Mouse (Mus musculus): Measurements from ENCODE around the gene Gm11555. TPM values are rescaled to one million over a fixed set of nuclear protein-coding genes. Genes with fewer than 3 reads are reported as not detected.
"Not testable (repeated sequence)": the region's sequence is repeated elsewhere in the genome, so short reads cannot be mapped to it uniquely, and the experiment has no call there.

Gm11555 gene
- polyA plus RNA-seq, 1 experiment: not detected

DNA sequence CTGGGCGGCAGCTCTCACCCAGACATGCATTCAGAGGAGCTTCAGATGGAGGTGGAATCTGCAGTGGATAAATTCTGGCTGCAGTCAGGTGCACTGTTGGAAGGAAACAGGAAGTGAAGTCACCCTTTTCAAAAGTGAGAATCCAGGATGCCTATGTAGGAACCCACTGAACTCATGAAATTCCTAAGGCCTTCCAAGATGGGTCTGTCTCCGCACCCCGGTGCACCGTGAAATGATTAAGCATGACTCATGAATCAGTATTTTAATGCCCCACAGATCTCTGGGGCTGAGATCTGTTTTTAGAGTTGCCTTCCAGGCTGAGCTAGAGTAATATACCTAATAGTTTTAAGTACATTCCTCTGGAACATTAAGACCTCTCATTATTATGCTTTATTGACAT is 9.2 kb upstream of the Gm11555 start:
- Histone ChIP-seq H3K36me3 (ENCODE audit: control insufficient read depth, insufficient read depth, low read length, poor library complexity, severe bottlenecking) (no peaks in the 10 kb centered on the region), H3K4me3 (ENCODE audit: low read depth, low read length) (no peak overlapping the region), H3K9me3 (replicated peaks; ENCODE audit: control insufficient read depth, insufficient read depth, low read length, poor library complexity, severe bottlenecking) (no peaks in the 10 kb centered on the region), H3K27ac (ENCODE audit: insufficient read depth, low read length) (no peak overlapping the region), H3K27me3 (ENCODE audit: control insufficient read depth, insufficient read depth, low read length, poor library complexity, severe bottlenecking) (no peaks in the 10 kb centered on the region), H3K4me1 (ENCODE audit: control insufficient read depth, insufficient read depth, low read length) (peaks cover 2% of the 10 kb centered on the region), H3K9ac (ENCODE audit: low read depth, poor library complexity, severe bottlenecking) (no peak overlapping the region)
- TF ChIP-seq POLR2A (IDR thresholded peaks at IDR 0.05; ENCODE audit: insufficient read depth, low read length) (no peak), CTCF (IDR thresholded peaks at IDR 0.05; ENCODE audit: low read depth, low read length) (no peak), EP300 (IDR thresholded peaks at IDR 0.05; ENCODE audit: insufficient read depth, low read depth, low read length) (no peak)

DNA sequence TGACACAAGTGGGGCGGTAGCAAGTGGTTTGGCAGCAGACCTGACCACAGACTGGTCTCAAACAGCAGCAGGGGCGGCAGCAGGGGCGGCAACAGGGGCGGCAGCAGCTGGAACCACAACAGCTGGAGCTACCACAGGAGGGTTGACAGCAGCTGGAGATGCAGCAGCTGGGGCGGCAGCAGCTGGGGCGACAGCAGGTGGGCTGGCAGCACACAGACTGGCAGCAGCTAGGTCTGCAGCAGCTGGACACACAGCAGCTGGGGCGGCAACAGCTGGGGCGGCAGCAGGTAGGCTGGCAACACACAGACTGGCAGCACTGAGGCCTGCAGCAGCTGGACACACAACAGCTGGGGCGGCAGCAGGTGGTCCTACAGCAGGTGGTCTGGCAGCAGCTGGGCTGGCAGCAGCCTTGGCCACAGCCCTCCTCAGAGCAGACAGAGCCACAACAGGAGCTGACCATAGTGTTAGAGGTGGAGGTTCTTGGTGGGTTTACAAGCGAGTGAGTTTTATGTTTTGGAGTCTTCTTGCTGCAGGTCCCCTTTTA is 8.5 kb upstream of the Gm11555 start, which contains the start of gene Gm11563:
Gene Gm11563 (minus strand): TSS at position 494 of the 544 bp plus-strand sequence.
- not testable (repeated sequence) for H3K27ac ChIP-seq (ENCODE audit: insufficient read depth, low read length); H3K36me3 ChIP-seq (ENCODE audit: control insufficient read depth, insufficient read depth, low read length, poor library complexity, severe bottlenecking); H3K9me3 ChIP-seq (replicated peaks; ENCODE audit: control insufficient read depth, insufficient read depth, low read length, poor library complexity, severe bottlenecking)

DNA sequence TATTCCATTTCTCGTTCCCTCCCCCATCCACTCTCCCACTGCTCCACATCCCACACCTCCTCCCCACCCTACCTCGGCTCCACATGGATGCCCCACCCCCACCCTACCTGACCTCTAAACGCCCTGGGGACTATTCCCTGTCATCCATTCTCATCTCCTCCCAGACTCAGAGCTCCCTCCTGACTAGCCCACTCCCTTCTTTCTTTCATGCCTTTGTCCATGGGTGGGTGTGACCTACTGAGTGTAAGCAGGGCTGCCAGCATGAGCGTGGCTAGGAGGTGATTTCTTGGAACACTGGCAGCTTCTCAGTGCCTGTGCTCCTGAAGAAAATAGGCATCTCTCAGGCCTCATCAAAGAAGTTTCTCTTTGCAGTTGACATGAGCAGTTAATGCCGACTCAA is 7.0 kb upstream of the Gm11555 start:
- no peak for TF ChIP-seq CTCF (IDR thresholded peaks at IDR 0.05; ENCODE audit: low read depth, low read length)
- no peak for TF ChIP-seq POLR2A (IDR thresholded peaks at IDR 0.05; ENCODE audit: insufficient read depth, low read length)
- no peak for TF ChIP-seq EP300 (IDR thresholded peaks at IDR 0.05; ENCODE audit: insufficient read depth, low read depth, low read length)
- no peaks in the 10 kb centered on the region for H3K27me3 ChIP-seq (ENCODE audit: control insufficient read depth, insufficient read depth, low read length, poor library complexity, severe bottlenecking)
- H3K36me3 ChIP-seq (ENCODE audit: control insufficient read depth, insufficient read depth, low read length, poor library complexity, severe bottlenecking): no peaks in the 10 kb centered on the region
- no peaks in the 10 kb centered on the region for H3K9me3 ChIP-seq (replicated peaks; ENCODE audit: control insufficient read depth, insufficient read depth, low read length, poor library complexity, severe bottlenecking)
- H3K27ac ChIP-seq (ENCODE audit: insufficient read depth, low read length): no peak overlapping the region
- H3K4me1 ChIP-seq (ENCODE audit: control insufficient read depth, insufficient read depth, low read length): peaks cover 2% of the 10 kb centered on the region
- no peak overlapping the region for H3K4me3 ChIP-seq (ENCODE audit: low read depth, low read length)
- no peak overlapping the region for H3K9ac ChIP-seq (ENCODE audit: low read depth, poor library complexity, severe bottlenecking)

More for the DNA sequence above, 8.5 kb upstream of the Gm11555 start, which contains the start of gene Gm11563:
- H3K27me3 ChIP-seq (ENCODE audit: control insufficient read depth, insufficient read depth, low read length, poor library complexity, severe bottlenecking); H3K4me3 ChIP-seq (ENCODE audit: low read depth, low read length); H3K4me1 ChIP-seq (ENCODE audit: control insufficient read depth, insufficient read depth, low read length); H3K9ac ChIP-seq (ENCODE audit: low read depth, poor library complexity, severe bottlenecking): not testable (repeated sequence)

DNA sequence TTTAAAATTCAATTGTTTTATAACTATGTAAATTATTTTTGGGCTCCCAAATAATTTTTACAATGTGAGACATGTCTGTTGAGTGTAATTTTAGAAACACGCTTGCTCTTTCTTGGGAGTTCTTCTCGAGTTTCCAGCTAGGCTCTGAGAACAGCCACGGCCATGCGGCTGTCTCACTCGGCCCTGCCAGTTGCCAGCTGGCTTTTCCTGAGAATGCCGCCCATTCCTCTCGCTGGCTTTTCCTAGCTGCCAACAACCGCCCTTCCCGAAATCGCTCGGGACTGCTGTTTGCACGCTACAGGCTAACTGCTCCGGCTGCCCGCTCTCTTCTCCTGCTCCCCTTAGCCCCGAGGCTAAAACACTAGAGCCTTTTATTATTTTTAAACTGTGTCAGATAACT is 3.6 kb downstream of the Gm11555 start:
- H3K4me3 ChIP-seq (ENCODE audit: low read depth, low read length): no peak overlapping the region
- H3K9me3 ChIP-seq (replicated peaks; ENCODE audit: control insufficient read depth, insufficient read depth, low read length, poor library complexity, severe bottlenecking): peaks cover 3% of the 10 kb centered on the region; the same call in 1 of the 2 replicates
- TF ChIP-seq EP300 (IDR thresholded peaks at IDR 0.05; ENCODE audit: insufficient read depth, low read depth, low read length) (no peak), POLR2A (IDR thresholded peaks at IDR 0.05; ENCODE audit: insufficient read depth, low read length) (no peak), CTCF (IDR thresholded peaks at IDR 0.05; ENCODE audit: low read depth, low read length) (no peak)
- H3K4me1 ChIP-seq (ENCODE audit: control insufficient read depth, insufficient read depth, low read length): no peaks in the 10 kb centered on the region
- H3K27ac ChIP-seq (ENCODE audit: insufficient read depth, low read length): no peak overlapping the region
- no peaks in the 10 kb centered on the region for H3K27me3 ChIP-seq (ENCODE audit: control insufficient read depth, insufficient read depth, low read length, poor library complexity, severe bottlenecking)
- no peaks in the 10 kb centered on the region for H3K36me3 ChIP-seq (ENCODE audit: control insufficient read depth, insufficient read depth, low read length, poor library complexity, severe bottlenecking)
- H3K9ac ChIP-seq (ENCODE audit: low read depth, poor library complexity, severe bottlenecking): no peak overlapping the region

DNA sequence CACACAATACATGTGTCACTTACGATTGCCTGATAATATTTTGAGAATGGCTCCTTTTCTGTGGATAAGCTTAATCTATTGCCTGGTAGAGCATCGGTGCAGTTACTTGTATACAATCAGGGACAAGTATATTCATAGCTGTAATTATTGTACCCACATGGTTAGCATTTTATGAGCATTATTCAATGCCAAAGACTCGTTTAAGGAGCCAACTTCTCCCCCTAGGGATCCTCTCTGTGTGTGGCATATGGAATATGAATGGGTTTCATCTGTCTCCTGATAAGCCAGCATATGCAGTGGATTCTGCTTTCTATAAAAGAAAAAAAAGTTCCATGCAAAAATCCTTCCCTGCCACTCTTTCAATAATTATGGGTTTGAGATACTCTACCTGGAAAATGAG is 5.7 kb downstream of the Gm11555 start:
- Histone ChIP-seq H3K9me3 (replicated peaks; ENCODE audit: control insufficient read depth, insufficient read depth, low read length, poor library complexity, severe bottlenecking) (no peaks in the 10 kb centered on the region), H3K4me3 (ENCODE audit: low read depth, low read length) (no peak overlapping the region), H3K27me3 (ENCODE audit: control insufficient read depth, insufficient read depth, low read length, poor library complexity, severe bottlenecking) (no peaks in the 10 kb centered on the region), H3K9ac (ENCODE audit: low read depth, poor library complexity, severe bottlenecking) (no peak overlapping the region), H3K27ac (ENCODE audit: insufficient read depth, low read length) (no peak overlapping the region), H3K4me1 (ENCODE audit: control insufficient read depth, insufficient read depth, low read length) (no peaks in the 10 kb centered on the region), H3K36me3 (ENCODE audit: control insufficient read depth, insufficient read depth, low read length, poor library complexity, severe bottlenecking) (no peaks in the 10 kb centered on the region)
- TF ChIP-seq CTCF (IDR thresholded peaks at IDR 0.05; ENCODE audit: low read depth, low read length): no peak
- TF ChIP-seq EP300 (IDR thresholded peaks at IDR 0.05; ENCODE audit: insufficient read depth, low read depth, low read length): no peak
- TF ChIP-seq POLR2A (IDR thresholded peaks at IDR 0.05; ENCODE audit: insufficient read depth, low read length): no peak

DNA sequence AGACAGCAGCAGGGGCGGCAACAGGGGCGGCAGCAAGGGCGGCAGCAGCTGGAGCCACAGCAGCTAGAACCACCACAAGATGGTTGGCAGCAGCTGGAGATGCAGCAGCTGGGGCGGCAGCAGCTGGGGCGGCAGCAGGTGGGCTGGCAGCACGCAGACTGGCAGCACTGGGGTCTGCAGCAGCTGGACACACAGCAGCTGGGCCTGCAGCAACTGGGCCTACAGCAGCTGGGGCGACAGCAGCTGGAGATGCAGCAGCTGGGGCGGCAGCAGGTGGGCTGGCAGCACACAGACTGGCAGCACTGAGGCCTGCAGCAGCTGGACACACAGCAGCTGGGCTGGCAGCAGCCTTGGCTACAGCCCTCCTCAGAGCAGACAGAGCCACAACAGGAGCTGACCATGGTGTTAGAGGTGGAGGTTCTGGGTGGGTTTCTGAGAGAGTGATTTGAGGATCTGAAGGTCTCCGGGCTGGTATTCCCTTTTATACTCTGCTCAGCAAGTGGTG is 6.3 kb downstream of the Gm11555 start, which contains the start of gene Krtap4-7:
Gene Krtap4-7 (minus strand): TSS at position 455 of the 505 bp plus-strand sequence.
- not testable (repeated sequence) for H3K27ac ChIP-seq (ENCODE audit: insufficient read depth, low read length); H3K4me3 ChIP-seq (ENCODE audit: low read depth, low read length)

More for the DNA sequence above, 6.3 kb downstream of the Gm11555 start, which contains the start of gene Krtap4-7:
- not testable (repeated sequence) for H3K4me1 ChIP-seq (ENCODE audit: control insufficient read depth, insufficient read depth, low read length); H3K9ac ChIP-seq (ENCODE audit: low read depth, poor library complexity, severe bottlenecking); H3K36me3 ChIP-seq (ENCODE audit: control insufficient read depth, insufficient read depth, low read length, poor library complexity, severe bottlenecking); H3K27me3 ChIP-seq (ENCODE audit: control insufficient read depth, insufficient read depth, low read length, poor library complexity, severe bottlenecking); H3K9me3 ChIP-seq (replicated peaks; ENCODE audit: control insufficient read depth, insufficient read depth, low read length, poor library complexity, severe bottlenecking)
